Mouse (Mus musculus): ENCODE results near the gene Olfr365. TPM values are rescaled to one million over a fixed set of nuclear protein-coding genes. Genes with fewer than 3 reads are reported as not detected.

Gene Olfr365
- not detected in 2 replicates for polyA plus RNA-seq (2015; fragmentation: Nextera tagmentation; extraction: Ambion mirVana)

- 58% methylated on average over 3 of the region's 3 CpGs for WGBS (ENCODE audit: insufficient replicate concordance)
- no peaks in the 10 kb centered on the region for H3K27me3 ChIP-seq
- H3K27ac ChIP-seq, result no peak within 1 kb of the TSS
- H3K9me3 ChIP-seq (replicated peaks), result no peaks in the 10 kb centered on the region
- no peak within 1 kb of the TSS for H3K4me3 ChIP-seq (replicated peaks)
- H3K4me1 ChIP-seq (replicated peaks), result no peaks in the 10 kb centered on the region
- H3K36me3 ChIP-seq, result no peaks in the 10 kb centered on the region
- DNase-seq, result no peak
- H3K4me2 ChIP-seq, result no peak within 1 kb of the TSS
- no peak within 1 kb of the TSS for H3K9ac ChIP-seq
- ATAC-seq (ENCODE audit: low read depth), result no peak
Observed at GRCm38 (mm10) chr2:37187898-37188297, at the start of gene Olfr365. Olfr365 (plus strand) TSS chr2:37188198.

GRCm38 (mm10) chr2:37139022-37139421 is 49.0 kb upstream of the Olfr365 start, which contains the start of gene Olfr364-ps1:
Olfr364-ps1 (plus strand) TSS chr2:37139322.
- no peak within 1 kb of the TSS for H3K9ac ChIP-seq
- WGBS (ENCODE audit: insufficient replicate concordance), result 56% methylated on average over 3 of the region's 3 CpGs
- H3K4me2 ChIP-seq, result no peak within 1 kb of the TSS
- no peaks in the 10 kb centered on the region for H3K27me3 ChIP-seq
- no peak within 1 kb of the TSS for H3K27ac ChIP-seq
- no peaks in the 10 kb centered on the region for H3K4me1 ChIP-seq (replicated peaks)
- no peaks in the 10 kb centered on the region for H3K36me3 ChIP-seq
- ATAC-seq (ENCODE audit: low read depth) (no peak), DNase-seq (no peak)
- H3K9me3 ChIP-seq (replicated peaks), result no peaks in the 10 kb centered on the region
- H3K4me3 ChIP-seq (replicated peaks), result no peak within 1 kb of the TSS

GRCm38 (mm10) chr2:37211274-37211673 is 23.3 kb downstream of the Olfr365 start, which contains the start of gene Olfr366:
Olfr366 (plus strand) TSS chr2:37211574.
- Histone ChIP-seq H3K27ac (no peak within 1 kb of the TSS), H3K9me3 (replicated peaks) (no peaks in the 10 kb centered on the region), H3K4me2 (no peak within 1 kb of the TSS), H3K9ac (no peak within 1 kb of the TSS), H3K36me3 (no peaks in the 10 kb centered on the region), H3K4me1 (replicated peaks) (no peaks in the 10 kb centered on the region), H3K27me3 (no peaks in the 10 kb centered on the region), H3K4me3 (replicated peaks) (no peak within 1 kb of the TSS)
- DNase-seq, result no peak
- no peak for ATAC-seq (ENCODE audit: low read depth)

Other genes starting within 250 kb of the Olfr365 start
- gene Olfr357, start 194.4 kb upstream of the Olfr365 start, polyA plus RNA-seq (2015; fragmentation: Nextera tagmentation; extraction: Ambion mirVana), result not detected in 2 replicates
- gene Olfr358, start 178.9 kb upstream of the Olfr365 start, polyA plus RNA-seq (2015; fragmentation: Nextera tagmentation; extraction: Ambion mirVana), result not detected in 2 replicates
- gene Olfr360, start 122.5 kb upstream of the Olfr365 start, polyA plus RNA-seq (2015; fragmentation: Nextera tagmentation; extraction: Ambion mirVana), result not detected in 2 replicates
- gene Olfr361, start 98.9 kb upstream of the Olfr365 start, polyA plus RNA-seq (2015; fragmentation: Nextera tagmentation; extraction: Ambion mirVana), result not detected in 2 replicates
- gene Olfr362, start 70.3 kb upstream of the Olfr365 start, polyA plus RNA-seq (2015; fragmentation: Nextera tagmentation; extraction: Ambion mirVana), result not detected in 2 replicates
- gene Olfr364-ps1, start 48.9 kb upstream of the Olfr365 start, polyA plus RNA-seq (2015; fragmentation: Nextera tagmentation; extraction: Ambion mirVana), result not detected in 2 replicates
- gene Olfr366, start 23.4 kb downstream of the Olfr365 start, polyA plus RNA-seq (2015; fragmentation: Nextera tagmentation; extraction: Ambion mirVana), result not detected in 2 replicates
- not detected in 2 replicates for gene Olfr368, start 138.3 kb downstream of the Olfr365 start, polyA plus RNA-seq (2015; fragmentation: Nextera tagmentation; extraction: Ambion mirVana)
- gene Pdcl, start 171.1 kb downstream of the Olfr365 start, polyA plus RNA-seq (2015; fragmentation: Nextera tagmentation; extraction: Ambion mirVana), result 13.0 and 18.1 TPM in 2 replicates
- 3.7 and 4.0 TPM in 2 replicates for gene Rc3h2, start 234.7 kb downstream of the Olfr365 start, polyA plus RNA-seq (2015; fragmentation: Nextera tagmentation; extraction: Ambion mirVana)

Data from liver, embryonic 13.5 days (tissue).